Mouse (Mus musculus): ENCODE data around the gene Shroom3. TPM values are rescaled to one million over a fixed set of nuclear protein-coding genes. Genes with fewer than 3 reads are reported as not detected.

Shroom3 gene
- polyA plus RNA-seq, 1 experiment from 2014 or later: 3.5 TPM

DNA sequence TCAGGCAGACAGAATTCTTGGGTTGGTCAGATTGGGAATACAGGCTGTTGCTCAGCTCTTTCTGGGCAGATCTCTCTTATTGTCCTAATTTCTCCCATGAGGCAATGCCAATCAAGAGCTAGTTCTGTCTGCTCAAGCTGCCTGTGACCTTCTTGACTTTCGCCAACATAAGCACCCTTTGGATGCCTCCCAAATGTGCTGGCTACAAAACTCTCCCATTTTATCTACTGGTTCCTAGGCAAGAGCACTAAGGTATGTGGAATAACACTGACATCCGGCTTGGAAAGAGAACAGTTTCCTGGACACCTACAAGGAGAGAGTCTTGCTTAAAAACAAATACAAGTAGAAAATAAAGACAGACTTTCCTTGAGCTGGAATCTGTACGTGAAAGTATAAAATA is 204.3 kb downstream of the Shroom3 start:
- no peaks in the 10 kb centered on the region for H3K9me3 ChIP-seq (ENCODE audit: control insufficient read depth, low read length)
- no peak for DNase-seq (ENCODE audit: low spot score)
- H3K4me2 ChIP-seq: no peak overlapping the region
- 69% methylated on average over 3 of the region's 3 CpGs for WGBS
- H3K27ac ChIP-seq (ENCODE audit: low read depth, low read length): no peak overlapping the region
- H3K27me3 ChIP-seq (replicated peaks; ENCODE audit: control insufficient read depth, insufficient read depth, low read length): no peaks in the 10 kb centered on the region
- H3K9ac ChIP-seq (ENCODE audit: low read depth, low read length): no peak overlapping the region
- 0 out of 2 replicates have a peak, but pooled peaks cover 3% of the 10 kb centered on the region for H3K4me1 ChIP-seq (replicated peaks; ENCODE audit: control insufficient read depth, insufficient read depth, low read length)
- H3K36me3 ChIP-seq (ENCODE audit: control insufficient read depth, insufficient read depth, low read length): no peaks in the 10 kb centered on the region
- no peak for ATAC-seq (replicated peaks; ENCODE audit: low FRiP score)
- H3K4me3 ChIP-seq (ENCODE audit: low read depth, low read length): no peak overlapping the region

DNA sequence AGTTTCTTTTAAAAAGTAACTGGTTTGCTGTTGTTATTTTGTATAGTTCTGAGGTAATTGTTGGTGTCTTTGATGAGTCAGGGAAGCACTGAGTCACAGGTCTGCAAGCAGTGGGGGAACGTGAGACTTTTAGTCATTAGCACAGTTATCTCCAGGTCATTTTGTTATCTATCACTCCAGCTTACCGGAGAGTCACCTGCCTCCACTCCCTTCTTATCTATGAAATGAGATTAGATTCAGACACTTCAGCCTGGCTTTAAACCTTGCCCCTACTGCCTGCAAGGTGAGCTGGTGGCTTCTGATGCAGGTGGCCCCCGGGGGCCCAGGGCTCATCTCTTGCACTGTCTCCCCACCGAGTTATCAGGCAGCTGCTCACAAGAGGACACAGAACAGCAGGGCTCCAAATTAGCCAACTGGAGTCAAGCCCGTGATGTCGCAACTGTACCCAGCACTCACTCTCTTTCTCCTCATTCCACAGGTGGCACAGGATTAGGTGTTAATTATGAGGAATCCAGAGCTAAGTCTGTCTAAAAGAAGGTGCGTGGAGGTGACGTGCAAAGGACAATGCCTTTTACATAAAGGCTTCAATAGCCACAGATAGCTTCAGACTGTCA is 205.5 kb downstream of the Shroom3 start:
- H3K9me3 ChIP-seq (ENCODE audit: control insufficient read depth, low read length): no peaks in the 10 kb centered on the region
- H3K4me1 ChIP-seq (replicated peaks; ENCODE audit: control insufficient read depth, insufficient read depth, low read length): peaks cover 3% of the 10 kb centered on the region; the same call in 1 of the 2 replicates
- H3K4me3 ChIP-seq (ENCODE audit: low read depth, low read length): no peak overlapping the region
- no peaks in the 10 kb centered on the region for H3K36me3 ChIP-seq (ENCODE audit: control insufficient read depth, insufficient read depth, low read length)
- DNase-seq (ENCODE audit: low spot score) (no peak), ATAC-seq (replicated peaks; ENCODE audit: low FRiP score) (no peak)
- H3K27me3 ChIP-seq (replicated peaks; ENCODE audit: control insufficient read depth, insufficient read depth, low read length): no peaks in the 10 kb centered on the region
- H3K27ac ChIP-seq (ENCODE audit: low read depth, low read length): no peak overlapping the region
- H3K4me2 ChIP-seq: no peak overlapping the region
- no peak overlapping the region for H3K9ac ChIP-seq (ENCODE audit: low read depth, low read length)
- 21% methylated on average over 8 of the region's 8 CpGs for WGBS

DNA sequence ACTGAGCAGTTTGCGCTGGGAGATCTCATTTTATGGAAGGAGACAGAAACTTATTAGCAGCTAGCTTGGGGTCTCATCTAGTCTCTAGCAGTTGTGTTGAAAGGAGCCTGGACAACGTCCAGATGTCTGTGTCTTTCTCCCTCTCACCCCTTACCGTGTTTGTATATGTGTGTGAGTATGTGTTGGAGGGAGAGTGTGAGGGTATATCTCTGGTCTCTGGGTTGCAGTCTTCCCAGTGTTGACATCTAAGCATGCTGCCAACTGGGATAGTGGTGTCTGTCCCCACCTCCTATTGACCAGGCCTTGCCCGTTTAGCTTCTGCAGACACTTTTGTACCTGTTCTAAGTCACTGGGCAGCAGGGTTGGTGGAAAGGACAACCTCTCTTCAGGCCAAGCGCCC is 207.7 kb downstream of the Shroom3 start:
- Histone ChIP-seq H3K9me3 (ENCODE audit: control insufficient read depth, low read length) (no peaks in the 10 kb centered on the region), H3K27ac (ENCODE audit: low read depth, low read length) (no peak overlapping the region), H3K9ac (ENCODE audit: low read depth, low read length) (no peak overlapping the region), H3K4me1 (replicated peaks; ENCODE audit: control insufficient read depth, insufficient read depth, low read length) (peaks cover 3% of the 10 kb centered on the region; the same call in 1 of the 2 replicates), H3K4me2 (no peak overlapping the region), H3K4me3 (ENCODE audit: low read depth, low read length) (no peak overlapping the region), H3K27me3 (replicated peaks; ENCODE audit: control insufficient read depth, insufficient read depth, low read length) (no peaks in the 10 kb centered on the region), H3K36me3 (ENCODE audit: control insufficient read depth, insufficient read depth, low read length) (no peaks in the 10 kb centered on the region)
- WGBS: 62% methylated on average over 5 of the region's 5 CpGs
- no peak for ATAC-seq (replicated peaks; ENCODE audit: low FRiP score)
- no peak for DNase-seq (ENCODE audit: low spot score)

DNA sequence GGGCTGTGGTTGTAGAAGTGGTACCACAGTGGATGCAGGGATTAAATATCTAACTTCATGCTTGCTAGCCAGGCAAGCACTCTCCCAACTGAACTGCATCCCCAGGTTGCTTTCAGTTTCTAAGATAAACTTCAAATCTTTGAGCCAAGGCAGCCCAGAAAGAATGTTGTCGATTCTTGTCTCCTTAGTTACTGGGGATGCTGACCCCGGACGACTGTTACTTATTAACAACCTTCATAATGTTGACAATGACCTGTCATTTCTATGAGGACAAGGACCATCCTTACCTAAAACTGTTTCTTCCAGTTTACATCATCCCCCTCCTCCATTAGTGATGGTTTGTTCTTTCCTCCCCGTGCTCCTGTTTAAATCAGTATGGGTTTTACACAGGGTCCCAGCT is 210.0 kb downstream of the Shroom3 start:
- no peak overlapping the region for H3K4me3 ChIP-seq (ENCODE audit: low read depth, low read length)
- no peaks in the 10 kb centered on the region for H3K36me3 ChIP-seq (ENCODE audit: control insufficient read depth, insufficient read depth, low read length)
- peaks cover 8% of the 10 kb centered on the region for H3K27me3 ChIP-seq (replicated peaks; ENCODE audit: control insufficient read depth, insufficient read depth, low read length)
- ATAC-seq (replicated peaks; ENCODE audit: low FRiP score) (no peak), DNase-seq (ENCODE audit: low spot score) (no peak)
- peaks cover 3% of the 10 kb centered on the region; the same call in 1 of the 2 replicates for H3K4me1 ChIP-seq (replicated peaks; ENCODE audit: control insufficient read depth, insufficient read depth, low read length)
- no peak overlapping the region for H3K27ac ChIP-seq (ENCODE audit: low read depth, low read length)
- H3K9me3 ChIP-seq (ENCODE audit: control insufficient read depth, low read length): no peaks in the 10 kb centered on the region
- 36% methylated on average over 4 of the region's 4 CpGs for WGBS
- no peak overlapping the region for H3K9ac ChIP-seq (ENCODE audit: low read depth, low read length)
- H3K4me2 ChIP-seq: no peak overlapping the region

DNA sequence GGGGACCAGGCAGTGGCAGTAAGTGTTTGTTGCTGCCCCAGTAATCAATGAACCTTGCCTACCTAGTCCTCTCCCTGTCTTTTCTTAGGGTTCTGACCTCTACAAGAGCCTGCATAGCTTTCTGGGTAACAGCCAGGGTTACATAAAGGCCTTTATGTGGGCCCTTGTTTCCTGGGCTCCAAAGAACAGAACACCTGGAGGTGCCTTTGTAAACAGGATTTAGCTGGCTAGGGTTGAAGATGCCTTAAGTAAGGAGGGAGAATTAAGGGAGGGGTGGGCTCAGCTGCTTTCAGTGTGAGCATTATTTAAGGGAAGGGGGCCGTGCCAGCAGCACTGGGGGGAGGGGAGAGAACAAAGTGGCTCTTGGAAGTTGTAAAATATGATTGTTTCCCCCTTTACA is 210.5 kb downstream of the Shroom3 start:
- H3K27me3 ChIP-seq (replicated peaks; ENCODE audit: control insufficient read depth, insufficient read depth, low read length): peaks cover 12% of the 10 kb centered on the region
- H3K27ac ChIP-seq (ENCODE audit: low read depth, low read length): no peak overlapping the region
- no peak for DNase-seq (ENCODE audit: low spot score)
- no peak for ATAC-seq (replicated peaks; ENCODE audit: low FRiP score)
- H3K4me3 ChIP-seq (ENCODE audit: low read depth, low read length): no peak overlapping the region
- peaks cover 2% of the 10 kb centered on the region; the same call in 1 of the 2 replicates for H3K4me1 ChIP-seq (replicated peaks; ENCODE audit: control insufficient read depth, insufficient read depth, low read length)
- 29% methylated on average over 1 of the region's 1 CpGs for WGBS
- H3K9ac ChIP-seq (ENCODE audit: low read depth, low read length): no peak overlapping the region
- H3K9me3 ChIP-seq (ENCODE audit: control insufficient read depth, low read length): no peaks in the 10 kb centered on the region
- no peaks in the 10 kb centered on the region for H3K36me3 ChIP-seq (ENCODE audit: control insufficient read depth, insufficient read depth, low read length)
- H3K4me2 ChIP-seq: no peak overlapping the region

DNA sequence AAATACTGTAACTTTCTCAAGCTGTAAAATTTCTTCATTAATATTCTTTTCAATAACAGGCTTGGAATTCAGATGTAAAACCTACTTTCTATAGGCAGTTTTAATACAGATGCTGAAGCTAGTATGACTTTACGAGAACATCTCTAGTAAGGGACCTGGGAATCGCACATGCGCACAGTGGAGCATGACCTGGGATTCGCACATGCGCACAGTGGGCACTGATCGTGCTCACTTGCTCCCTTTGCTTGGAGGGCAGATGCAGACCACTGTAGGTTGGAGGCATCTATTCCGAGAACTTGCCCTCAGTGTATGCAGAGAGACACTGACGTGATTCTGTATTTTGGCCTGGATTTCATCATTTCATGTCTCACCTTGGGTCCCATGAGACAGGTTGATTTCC is 212.6 kb downstream of the Shroom3 start:
- ATAC-seq (replicated peaks; ENCODE audit: low FRiP score) (no peak), DNase-seq (ENCODE audit: low spot score) (no peak)
- WGBS: 89% methylated on average over 8 of the region's 8 CpGs
- peaks cover 17% of the 10 kb centered on the region for H3K27me3 ChIP-seq (replicated peaks; ENCODE audit: control insufficient read depth, insufficient read depth, low read length)
- H3K9ac ChIP-seq (ENCODE audit: low read depth, low read length): no peak overlapping the region
- no peak overlapping the region for H3K4me2 ChIP-seq
- H3K27ac ChIP-seq (ENCODE audit: low read depth, low read length): no peak overlapping the region
- H3K4me3 ChIP-seq (ENCODE audit: low read depth, low read length): no peak overlapping the region
- no peaks in the 10 kb centered on the region for H3K9me3 ChIP-seq (ENCODE audit: control insufficient read depth, low read length)
- no peaks in the 10 kb centered on the region for H3K36me3 ChIP-seq (ENCODE audit: control insufficient read depth, insufficient read depth, low read length)
- H3K4me1 ChIP-seq (replicated peaks; ENCODE audit: control insufficient read depth, insufficient read depth, low read length): peaks cover 4% of the 10 kb centered on the region; the same call in 1 of the 2 replicates

DNA sequence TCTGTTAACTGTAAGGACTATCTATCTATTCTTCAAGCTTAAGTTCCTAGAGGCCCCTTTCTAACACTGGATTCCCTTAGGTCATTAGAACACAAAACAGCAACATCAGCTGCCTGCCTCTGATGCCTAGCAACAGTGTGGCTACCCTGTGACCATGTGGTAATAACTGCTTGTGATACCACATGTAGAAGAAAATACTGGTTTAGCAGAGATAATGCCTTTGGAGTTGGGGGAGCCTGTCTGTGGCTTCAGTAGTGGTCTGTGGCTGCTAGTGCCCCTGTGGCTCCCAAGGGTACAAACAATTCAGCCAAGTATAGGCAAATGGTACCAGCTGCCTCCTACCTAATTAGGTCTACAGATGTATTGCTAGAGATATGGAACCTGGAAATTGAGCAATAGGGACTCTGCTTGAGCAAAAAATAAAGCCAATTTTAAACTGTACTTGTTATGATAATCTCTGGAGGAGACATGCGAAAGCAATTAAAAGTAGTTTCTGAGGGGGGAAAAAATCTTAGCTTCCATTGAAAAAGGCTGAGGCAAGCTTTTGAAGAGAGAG is 213.6 kb downstream of the Shroom3 start:
- Histone ChIP-seq H3K27me3 (replicated peaks; ENCODE audit: control insufficient read depth, insufficient read depth, low read length) (peaks cover 17% of the 10 kb centered on the region), H3K36me3 (ENCODE audit: control insufficient read depth, insufficient read depth, low read length) (no peaks in the 10 kb centered on the region), H3K27ac (ENCODE audit: low read depth, low read length) (no peak overlapping the region), H3K4me2 (no peak overlapping the region), H3K9me3 (ENCODE audit: control insufficient read depth, low read length) (no peaks in the 10 kb centered on the region), H3K4me1 (replicated peaks; ENCODE audit: control insufficient read depth, insufficient read depth, low read length) (peaks cover 4% of the 10 kb centered on the region; the same call in 1 of the 2 replicates), H3K9ac (ENCODE audit: low read depth, low read length) (no peak overlapping the region), H3K4me3 (ENCODE audit: low read depth, low read length) (no peak overlapping the region)
- no peak for DNase-seq (ENCODE audit: low spot score)
- ATAC-seq (replicated peaks; ENCODE audit: low FRiP score): no peak
- 69% methylated on average over 1 of the region's 1 CpGs for WGBS

DNA sequence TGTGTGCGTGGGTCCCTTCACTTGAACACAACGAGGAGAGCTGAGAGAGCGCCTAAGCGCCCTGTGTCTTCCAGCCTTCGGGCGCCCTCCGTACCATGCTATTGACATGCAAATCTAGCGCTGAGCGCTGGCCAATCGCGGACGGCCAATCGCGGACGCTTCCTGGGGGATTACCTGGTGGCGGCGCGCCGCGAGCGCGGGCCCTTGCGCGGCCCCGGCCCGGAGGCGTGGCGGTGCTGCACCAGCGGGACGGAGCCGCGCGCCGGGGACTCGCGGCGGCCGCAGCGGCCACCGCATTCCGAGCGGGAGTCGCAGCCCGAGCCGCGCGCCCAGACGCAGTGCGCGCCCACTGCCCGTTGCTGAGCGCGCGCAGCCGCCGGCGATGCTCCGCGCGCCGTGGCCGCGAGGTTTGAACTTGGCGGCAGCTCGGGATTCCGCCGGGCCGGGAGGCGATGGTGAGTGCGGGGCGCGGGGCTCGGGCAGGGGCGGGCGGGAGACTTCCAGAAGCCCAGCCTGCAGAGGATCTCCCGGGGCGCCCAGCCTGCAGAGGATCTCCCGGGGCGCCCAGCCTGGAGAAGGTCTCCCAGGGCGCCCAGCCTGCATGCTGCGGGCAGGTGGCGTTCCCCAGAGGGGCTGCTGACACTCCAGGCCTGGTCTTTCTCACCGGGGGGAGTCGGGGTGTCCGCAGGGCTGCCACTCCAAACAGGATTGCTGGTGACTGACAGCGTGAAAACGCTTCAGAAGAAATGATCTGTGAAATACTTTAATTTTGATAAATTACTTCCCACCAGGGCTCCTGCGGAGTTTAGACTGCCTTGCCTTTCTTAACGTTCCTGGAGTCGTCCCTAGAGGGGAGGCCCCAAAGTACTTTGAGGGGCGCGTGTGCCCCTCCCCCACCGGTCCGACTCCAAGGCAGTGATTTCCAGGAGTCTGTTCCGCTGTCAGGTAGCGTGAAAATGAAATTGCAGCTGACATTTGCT is 214.8 kb downstream of the Shroom3 start:
- Histone ChIP-seq H3K27ac (ENCODE audit: low read depth, low read length) (peak overlapping the region; percentile 58), H3K9ac (ENCODE audit: low read depth, low read length) (peak overlapping the region; percentile 63), H3K9me3 (ENCODE audit: control insufficient read depth, low read length) (no peaks in the 10 kb centered on the region), H3K27me3 (replicated peaks; ENCODE audit: control insufficient read depth, insufficient read depth, low read length) (peaks cover 17% of the 10 kb centered on the region), H3K36me3 (ENCODE audit: control insufficient read depth, insufficient read depth, low read length) (no peaks in the 10 kb centered on the region), H3K4me3 (ENCODE audit: low read depth, low read length) (peak overlapping the region; percentile 68), H3K4me1 (replicated peaks; ENCODE audit: control insufficient read depth, insufficient read depth, low read length) (peaks cover 4% of the 10 kb centered on the region; the same call in 1 of the 2 replicates), H3K4me2 (peak overlapping the region; percentile 85)
- DNase-seq (ENCODE audit: low spot score): peak; percentile 82
- WGBS: under 1% methylated on average over 84 of the region's 96 CpGs
- peak; percentile 90 for ATAC-seq (replicated peaks; ENCODE audit: low FRiP score)
